ENCODE assay signal across 21 mouse cellular contexts in genomic region chr1:74814931-74815647, GRCm38 (mm10). TPM values are rescaled to one million over a fixed set of nuclear protein-coding genes. Genes with fewer than 3 reads are reported as not detected.
A peak's percentile ranks its signal among the peaks of the same experiment; 100 is the strongest.
DNase-seq lines count a peak whose midpoint lies in the region; ATAC-seq and TF ChIP-seq lines count a peak whose summit lies in the region.
"Had no signal": no experiment of that assay in that cellular context is flagged by ENCODE, and none has a peak within 500 bp of the region (broad histone marks: within the 10 kb centered on the region; RNA-seq: fewer than 3 reads in every experiment).

No protein-coding gene starts in this region.

- H3K27me3 ChIP-seq in hindbrain, postnatal 0 days (ENCODE audit: insufficient read depth, low read length) = no peaks in the 10 kb centered on the region
- H3K27me3 ChIP-seq in hindbrain, embryonic 10.5 days (ENCODE audit: insufficient read depth, poor library complexity, severe bottlenecking) = peaks cover 34% of the 10 kb centered on the region
- no peaks in the 10 kb centered on the region for H3K27me3 ChIP-seq in midbrain, embryonic 11.5 days (ENCODE audit: control insufficient read depth, insufficient read depth, low read length)
- H3K27me3 ChIP-seq in midbrain, embryonic 16.5 days (ENCODE audit: control insufficient read depth, insufficient read depth, low read depth, low read length) = no peaks in the 10 kb centered on the region; the same call in 1 of the 2 replicates

- no peak overlapping the region for H3K4me3 ChIP-seq in hindbrain, postnatal 0 days (ENCODE audit: low read length)
- no peak overlapping the region for H3K4me3 ChIP-seq in hindbrain, embryonic 10.5 days
- H3K4me3 ChIP-seq in midbrain, embryonic 11.5 days (ENCODE audit: low read depth, low read length) = no peak overlapping the region
- no peak overlapping the region for H3K4me3 ChIP-seq in midbrain, embryonic 16.5 days (ENCODE audit: low read depth, low read length)
- H3K4me3 ChIP-seq: embryonic facial prominence, embryonic 10.5 days; erythroblast, embryonic 14.5 days; liver, embryonic 12.5 days; lung, embryonic 15.5 days; myocyte had no signal

- no peak for DNase-seq in hindbrain, postnatal 0 days (ENCODE audit: low spot score)
- DNase-seq in hindbrain, embryonic 10.5 days (ENCODE audit: low spot score) = no peak
- peak; percentile 41 for DNase-seq in midbrain, embryonic 11.5 days (ENCODE audit: low spot score, missing footprints)
- peak; percentile 15 for DNase-seq in adipocyte (ENCODE audit: low spot score)
- no peak for DNase-seq in adrenal gland, adult 8-10 months
- DNase-seq in embryo, embryonic 10 days (ENCODE audit: low spot score) = no peak
- DNase-seq: adrenal gland, postnatal 14 days; gastrocnemius, postnatal 10 days; heart, postnatal 14 days; kidney, postnatal 25 days; spleen, adult 18-20 months; thymus, postnatal 4 days had no signal

- TF ChIP-seq CTCF in hindbrain, postnatal 0 days (IDR thresholded peaks at IDR 0.05; ENCODE audit: low read depth) = peak; percentile 36; the same call in 1 of the 2 replicates

- H3K4me1 ChIP-seq in hindbrain, postnatal 0 days (ENCODE audit: insufficient read depth, low read length) = no peaks in the 10 kb centered on the region
- H3K4me1 ChIP-seq in hindbrain, embryonic 10.5 days (replicated peaks) = peaks cover 25% of the 10 kb centered on the region
- peaks cover 7% of the 10 kb centered on the region for H3K4me1 ChIP-seq in midbrain, embryonic 11.5 days (ENCODE audit: control insufficient read depth, insufficient read depth, low read length)
- peaks cover 6% of the 10 kb centered on the region for H3K4me1 ChIP-seq in midbrain, embryonic 16.5 days (ENCODE audit: control insufficient read depth, insufficient read depth, low read length)

- H3K9me3 ChIP-seq in hindbrain, postnatal 0 days (ENCODE audit: low read length) = no peaks in the 10 kb centered on the region
- H3K9me3 ChIP-seq in hindbrain, embryonic 10.5 days = no peaks in the 10 kb centered on the region
- H3K9me3 ChIP-seq in midbrain, embryonic 11.5 days (ENCODE audit: control insufficient read depth, low read length) = no peaks in the 10 kb centered on the region
- H3K9me3 ChIP-seq in midbrain, embryonic 16.5 days (replicated peaks; ENCODE audit: control insufficient read depth, low read length, poor library complexity, severe bottlenecking) = no peaks in the 10 kb centered on the region
- H3K9me3 ChIP-seq: embryonic facial prominence, embryonic 10.5 days; liver, embryonic 12.5 days; lung, embryonic 15.5 days had no signal

- H3K9ac ChIP-seq in hindbrain, postnatal 0 days (replicated peaks; ENCODE audit: low read length) = no peak overlapping the region
- H3K9ac ChIP-seq in midbrain, embryonic 11.5 days (ENCODE audit: low read length) = no peak overlapping the region
- no peak overlapping the region for H3K9ac ChIP-seq in midbrain, embryonic 16.5 days (ENCODE audit: low read depth, low read length)
- H3K9ac ChIP-seq: liver, embryonic 12.5 days; lung, embryonic 15.5 days had no signal

- no peaks in the 10 kb centered on the region for H3K36me3 ChIP-seq in hindbrain, postnatal 0 days (ENCODE audit: insufficient read depth, low read length)
- no peaks in the 10 kb centered on the region for H3K36me3 ChIP-seq in hindbrain, embryonic 10.5 days
- no peaks in the 10 kb centered on the region for H3K36me3 ChIP-seq in midbrain, embryonic 11.5 days (ENCODE audit: control insufficient read depth, insufficient read depth, low read length)
- no peaks in the 10 kb centered on the region for H3K36me3 ChIP-seq in midbrain, embryonic 16.5 days (ENCODE audit: control insufficient read depth, insufficient read depth, low read length)
- H3K36me3 ChIP-seq: embryonic facial prominence, embryonic 10.5 days; liver, embryonic 12.5 days; lung, embryonic 15.5 days had no signal

- no peak overlapping the region for H3K4me2 ChIP-seq in hindbrain, postnatal 0 days (ENCODE audit: low read depth, low read length)
- no peak overlapping the region for H3K4me2 ChIP-seq in midbrain, embryonic 11.5 days
- no peak overlapping the region for H3K4me2 ChIP-seq in midbrain, embryonic 16.5 days (ENCODE audit: low read length)
- H3K4me2 ChIP-seq: liver, embryonic 12.5 days; lung, embryonic 15.5 days had no signal

- 75% methylated on average over 9 of the region's 9 CpGs for WGBS in hindbrain, postnatal 0 days
- WGBS in hindbrain, embryonic 10.5 days = 78% methylated on average over 9 of the region's 9 CpGs
- 75% methylated on average over 9 of the region's 9 CpGs for WGBS in midbrain, embryonic 11.5 days
- 79% methylated on average over 9 of the region's 9 CpGs for WGBS in midbrain, embryonic 16.5 days

- H3K27ac ChIP-seq in hindbrain, postnatal 0 days = no peak overlapping the region
- no peak overlapping the region for H3K27ac ChIP-seq in hindbrain, embryonic 10.5 days
- H3K27ac ChIP-seq in midbrain, embryonic 11.5 days (ENCODE audit: low read depth, low read length) = no peak overlapping the region
- H3K27ac ChIP-seq in midbrain, embryonic 16.5 days (ENCODE audit: low read length) = no peak overlapping the region
- H3K27ac ChIP-seq: embryonic facial prominence, embryonic 10.5 days; liver, embryonic 12.5 days; lung, embryonic 15.5 days had no signal

- ATAC-seq in hindbrain, postnatal 0 days = no peak
- ATAC-seq in midbrain, embryonic 11.5 days (ENCODE audit: low FRiP score) = no peak
- no peak for ATAC-seq in midbrain, embryonic 16.5 days
- ATAC-seq: forebrain, embryonic 16.5 days; inflammation-experienced regulatory T-cells, adult 6 months; liver, embryonic 12.5 days had no signal

RNA-seq across cellular contexts. Expression of gene Wnt10a, which starts 23.8 kb away (rescaled TPM):
- 1.8 and 2.7 TPM in 2 replicates for total RNA-seq in hindbrain, postnatal 0 days (2014; rRNA removed)
- polyA plus RNA-seq in hindbrain, postnatal 0 days (2015; fragmentation: Nextera tagmentation; extraction: Ambion mirVana) = 0.48 and 0.68 TPM in 2 replicates
- polyA plus RNA-seq in hindbrain, embryonic 10.5 days (2016; fragmentation: Nextera tagmentation; extraction: Ambion mirVana) = 0.87 and 1.6 TPM in 2 replicates
- polyA plus RNA-seq in midbrain, embryonic 11.5 days (2014; fragmentation: Nextera tagmentation; extraction: Ambion mirVana) = 1.4 and 2.3 TPM in 2 replicates
- 0.10 and 0.47 TPM in 2 replicates for polyA plus RNA-seq in midbrain, embryonic 16.5 days (2015; fragmentation: Nextera tagmentation; extraction: Ambion mirVana)
- 1 to 10 TPM in 1 of 4 experiments, under 1 TPM in 3; 0.58 to 1.0 (median 0.84) TPM for total RNA-seq in adrenal gland, adult 8-10 months (2022)
- total RNA-seq: heart, adult 8-10 months; heart, postnatal 14 days had no signal
- polyA plus RNA-seq: liver, embryonic 12.5 days had no signal

RNA-seq across cellular contexts. Expression of gene Cdk5r2, which starts 39.6 kb away (rescaled TPM):
- total RNA-seq in hindbrain, postnatal 0 days (2014; rRNA removed) = 59.2 and 75.3 TPM in 2 replicates
- polyA plus RNA-seq in hindbrain, postnatal 0 days (2015; fragmentation: Nextera tagmentation; extraction: Ambion mirVana) = 12.3 and 13.6 TPM in 2 replicates
- polyA plus RNA-seq in hindbrain, embryonic 10.5 days (2016; fragmentation: Nextera tagmentation; extraction: Ambion mirVana) = 0.96 and 2.6 TPM in 2 replicates
- 5.7 and 5.8 TPM in 2 replicates for polyA plus RNA-seq in midbrain, embryonic 11.5 days (2014; fragmentation: Nextera tagmentation; extraction: Ambion mirVana)
- polyA plus RNA-seq in midbrain, embryonic 16.5 days (2015; fragmentation: Nextera tagmentation; extraction: Ambion mirVana) = 8.1 and 9.7 TPM in 2 replicates
- total RNA-seq in adrenal gland, adult 8-10 months (2022) = 1 to 10 TPM; 4.2 to 6.2 (median 6.0) TPM
- total RNA-seq: heart, postnatal 14 days had no signal
- polyA plus RNA-seq: erythroblast, embryonic 14.5 days; inflammation-experienced regulatory T-cells, adult 6 months; liver, embryonic 12.5 days; lung, embryonic 15.5 days had no signal

RNA-seq across cellular contexts. Expression of gene Wnt6, which starts 43.4 kb away (rescaled TPM):
- 5.9 and 11.2 TPM in 2 replicates for total RNA-seq in hindbrain, postnatal 0 days (2014; rRNA removed)
- 6.7 and 7.4 TPM in 2 replicates for polyA plus RNA-seq in hindbrain, postnatal 0 days (2015; fragmentation: Nextera tagmentation; extraction: Ambion mirVana)
- polyA plus RNA-seq in hindbrain, embryonic 10.5 days (2016; fragmentation: Nextera tagmentation; extraction: Ambion mirVana) = 15.5 and 18.2 TPM in 2 replicates
- 3.3 and 3.4 TPM in 2 replicates for polyA plus RNA-seq in midbrain, embryonic 11.5 days (2014; fragmentation: Nextera tagmentation; extraction: Ambion mirVana)
- 3.6 and 4.2 TPM in 2 replicates for polyA plus RNA-seq in midbrain, embryonic 16.5 days (2015; fragmentation: Nextera tagmentation; extraction: Ambion mirVana)
- total RNA-seq in adrenal gland, adult 8-10 months (2022) = 1 to 10 TPM; 3.9 to 6.6 (median 5.7) TPM
- polyA plus RNA-seq: erythroblast, embryonic 14.5 days; inflammation-experienced regulatory T-cells, adult 6 months had no signal

Comparison
In these comparisons a context has a peak if more than half of its experiments do, and no peak if none do; other contexts are left out.
1. DNase-seq: peak in midbrain, embryonic 11.5 days (single experiment) and adipocyte (single experiment); none in hindbrain, postnatal 0 days (single experiment), hindbrain, embryonic 10.5 days (single experiment), adrenal gland, adult 8-10 months (single experiment) and embryo, embryonic 10 days (single experiment).